Mouse (Mus musculus) brown adipose tissue, adult 24 weeks (tissue): ENCODE data around the gene Siae. TPM values are rescaled to one million over a fixed set of nuclear protein-coding genes. Genes with fewer than 3 reads are reported as not detected.

Experiments used
- H3K27ac ChIP-seq: fragments of 200-500 bp; replicated peaks from 2 replicates; pipeline ENCODE4 v1.5.1; 2012; ENCODE audit warnings: low read depth, mild to moderate bottlenecking, low read length
- H3K4me1 ChIP-seq: fragments of 200-500 bp; 2 replicates; pipeline ENCODE4 v1.6.1; 2012; ENCODE audit warnings: low read length, mixed read lengths; ENCODE audit not compliant: control insufficient read depth, insufficient read depth, insufficient read length
- H3K4me3 ChIP-seq: fragments of 200-500 bp; 2 replicates; pipeline ENCODE4 v1.5.1; 2012; ENCODE audit warnings: low read depth, mild to moderate bottlenecking, low read length, moderate library complexity; ENCODE audit not compliant: insufficient read depth
- polyA plus RNA-seq: library from polyadenylated mRNA; stranded (reverse); fragments of >200 nt; gene quantifications from 2 replicates; pipeline ENCODE4 v1.2.4, GENCODE M21; 2012; ENCODE audit not compliant: missing spikeins, insufficient read depth, insufficient read length

Gene Siae
- polyA plus RNA-seq, 1 experiment: 12.1 TPM

- Histone ChIP-seq H3K27ac (no peak overlapping the region), H3K4me3 (no peak overlapping the region), H3K4me1 (no peaks in the 10 kb centered on the region)
These were observed 95.1 kb downstream of the Siae start for GRCm38 (mm10) chr9:37650639-37651038.

- Histone ChIP-seq H3K4me1 (no peaks in the 10 kb centered on the region), H3K4me3 (no peak overlapping the region), H3K27ac (no peak overlapping the region)
These were observed 98.3 kb downstream of the Siae start for GRCm38 (mm10) chr9:37653836-37654235.

- H3K4me3 ChIP-seq: peak overlapping the region; percentile 91; the same call in 1 of the 2 replicates
- H3K27ac ChIP-seq: no peak overlapping the region
- H3K4me1 ChIP-seq: no peaks in the 10 kb centered on the region
These were observed 100.5 kb downstream of the Siae start for GRCm38 (mm10) chr9:37655961-37656360.

- Histone ChIP-seq H3K4me1 (no peaks in the 10 kb centered on the region), H3K27ac (peak overlapping the region; percentile 75), H3K4me3 (peak overlapping the region; percentile 91)
These were observed 101.0 kb downstream of the Siae start for GRCm38 (mm10) chr9:37656439-37656881.

- Histone ChIP-seq H3K27ac (peak within 1 kb of the TSS; percentile 75), H3K4me1 (no peaks in the 10 kb centered on the region), H3K4me3 (peak within 1 kb of the TSS; percentile 91)
These were observed 101.5 kb downstream of the Siae start, which contains the start of gene Tbrg1 for GRCm38 (mm10) chr9:37656931-37657481. Gene Tbrg1 (minus strand): TSS chr9:37657312.

GRCm38 (mm10) chr9:37659413-37659812 lies 103.9 kb downstream of the Siae start:
- H3K4me3 ChIP-seq: no peak overlapping the region
- H3K27ac ChIP-seq: no peak overlapping the region
- no peaks in the 10 kb centered on the region for H3K4me1 ChIP-seq

- H3K4me1 ChIP-seq: no peaks in the 10 kb centered on the region
These were observed 107.7 kb downstream of the Siae start for GRCm38 (mm10) chr9:37663210-37663609.

GRCm38 (mm10) chr9:37664604-37665003 lies 109.1 kb downstream of the Siae start:
- Histone ChIP-seq H3K4me1 (no peaks in the 10 kb centered on the region), H3K4me3 (no peak overlapping the region), H3K27ac (no peak overlapping the region)

More at GRCm38 (mm10) chr9:37663210-37663609, 107.7 kb downstream of the Siae start:
- H3K27ac ChIP-seq: no peak overlapping the region
- H3K4me3 ChIP-seq: no peak overlapping the region

- Histone ChIP-seq H3K4me1 (no peaks in the 10 kb centered on the region), H3K27ac (no peak overlapping the region), H3K4me3 (no peak overlapping the region)
These were observed 110.5 kb downstream of the Siae start for GRCm38 (mm10) chr9:37666045-37666444.

- Histone ChIP-seq H3K4me1 (no peaks in the 10 kb centered on the region), H3K4me3 (no peak within 1 kb of the TSS), H3K27ac (no peak within 1 kb of the TSS)
These were observed 113.6 kb downstream of the Siae start, which contains the start of gene Panx3 for GRCm38 (mm10) chr9:37669115-37669514. Gene Panx3 (minus strand): TSS chr9:37669235.

- Histone ChIP-seq H3K4me1 (no peaks in the 10 kb centered on the region), H3K27ac (no peak overlapping the region), H3K4me3 (no peak overlapping the region)
These were observed 114.2 kb downstream of the Siae start for GRCm38 (mm10) chr9:37669678-37670077.

GRCm38 (mm10) chr9:37670261-37670660 lies 114.8 kb downstream of the Siae start:
- Histone ChIP-seq H3K4me3 (no peak overlapping the region), H3K4me1 (no peaks in the 10 kb centered on the region), H3K27ac (no peak overlapping the region)

- H3K27ac ChIP-seq: no peak overlapping the region
These were observed 119.8 kb downstream of the Siae start for GRCm38 (mm10) chr9:37675287-37675686.

GRCm38 (mm10) chr9:37681123-37681522 lies 125.6 kb downstream of the Siae start:
- Histone ChIP-seq H3K4me1 (no peaks in the 10 kb centered on the region), H3K27ac (no peak overlapping the region), H3K4me3 (no peak overlapping the region)

More at GRCm38 (mm10) chr9:37675287-37675686, 119.8 kb downstream of the Siae start:
- Histone ChIP-seq H3K4me3 (no peak overlapping the region), H3K4me1 (no peaks in the 10 kb centered on the region)

GRCm38 (mm10) chr9:37687288-37687940 lies 131.9 kb downstream of the Siae start:
- no peak overlapping the region for H3K27ac ChIP-seq
- H3K4me3 ChIP-seq: no peak overlapping the region
- H3K4me1 ChIP-seq: no peaks in the 10 kb centered on the region

- no peak overlapping the region for H3K4me3 ChIP-seq
- no peak overlapping the region for H3K27ac ChIP-seq
- H3K4me1 ChIP-seq: no peaks in the 10 kb centered on the region
These were observed 132.4 kb downstream of the Siae start for GRCm38 (mm10) chr9:37687941-37688303.
